Mouse (Mus musculus): ENCODE results near the gene Lrrc10.

DNA sequence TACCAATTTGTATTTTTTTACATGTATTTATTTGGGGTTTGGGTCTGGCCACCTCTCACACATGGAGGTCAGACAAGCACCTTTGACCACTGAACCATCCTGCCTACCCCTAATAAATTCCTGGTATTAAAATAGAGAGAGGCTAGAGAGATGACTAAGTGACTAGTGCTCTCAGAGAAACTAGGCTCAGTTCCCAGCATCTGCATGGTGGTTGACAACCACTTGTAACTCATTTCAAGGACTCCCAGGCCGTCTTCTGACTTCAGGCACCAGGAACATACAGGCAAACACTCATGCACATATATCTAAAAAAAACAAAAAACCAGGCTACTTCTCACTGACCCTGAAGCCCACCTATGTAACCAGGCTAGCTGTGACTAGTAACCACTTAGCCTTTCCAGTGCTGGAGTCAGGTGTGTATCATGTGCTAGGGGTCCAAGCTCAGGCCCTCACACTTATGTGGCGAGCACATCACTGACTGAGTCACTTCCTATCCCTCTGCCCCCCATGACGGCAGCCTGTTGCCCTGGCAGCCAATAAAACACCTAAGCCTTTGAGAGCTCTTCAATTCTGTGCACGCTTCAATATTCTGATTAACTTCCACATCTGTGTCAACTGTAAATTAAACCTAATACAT is 4.9 kb downstream of the Lrrc10 start:
- TF ChIP-seq CTCF (IDR thresholded peaks at IDR 0.05; ENCODE audit: low read depth, low read length): no peak
- TF ChIP-seq POLR2A (IDR thresholded peaks at IDR 0.05; ENCODE audit: borderline replicate concordance, low read depth, low read length): no peak

Measured in bone marrow macrophage, adult 2 months (primary cell).